Comparison of ENCODE assay signal across 8 mouse cellular contexts in genomic region chr19:45020348-45020747, GRCm38 (mm10). TPM values are rescaled to one million over a fixed set of nuclear protein-coding genes. Genes with fewer than 3 reads are reported as not detected.
A peak's percentile ranks its signal among the peaks of the same experiment; 100 is the strongest.
DNase-seq lines count a peak whose midpoint lies in the region; ATAC-seq and TF ChIP-seq lines count a peak whose summit lies in the region.

No protein-coding gene starts in this region.

- no peak overlapping the region for H3K4me3 ChIP-seq in layer of hippocampus, adult 2 months
- H3K4me3 ChIP-seq in kidney, embryonic 15.5 days (replicated peaks) = peak overlapping the region; percentile 8; the same call in 1 of the 2 replicates
- no peak overlapping the region for H3K4me3 ChIP-seq in midbrain, embryonic 13.5 days (replicated peaks)

- peak overlapping the region; percentile 95 for H3K4me2 ChIP-seq in kidney, embryonic 15.5 days
- H3K4me2 ChIP-seq in midbrain, embryonic 13.5 days (replicated peaks) = peak overlapping the region; percentile 22

- no peaks in the 10 kb centered on the region for H3K27me3 ChIP-seq in kidney, embryonic 15.5 days
- H3K27me3 ChIP-seq in midbrain, embryonic 13.5 days = no peaks in the 10 kb centered on the region

- peaks cover 43% of the 10 kb centered on the region for H3K36me3 ChIP-seq in kidney, embryonic 15.5 days
- peaks cover 32% of the 10 kb centered on the region for H3K36me3 ChIP-seq in midbrain, embryonic 13.5 days

- no peak for TF ChIP-seq CTCF in layer of hippocampus, adult 2 months (conservative IDR thresholded peaks at IDR 0.05)

- no peak for DNase-seq in layer of hippocampus, adult 2 months (ENCODE audit: low spot score in 2 of 2)
- no peak for DNase-seq in layer of hippocampus, adult 8-10 months (ENCODE audit: low spot score in 2 of 2)
- peak; percentile 99 for DNase-seq in heart, adult 11 months
- no peak for DNase-seq in retina, embryonic 14.5 days (ENCODE audit: low spot score)
- DNase-seq in left cerebral cortex, postnatal 36 days (ENCODE audit: low spot score in 2 of 2) = no peak
- no peak for DNase-seq in MN1 (ENCODE audit: low spot score)

- no peaks in the 10 kb centered on the region for H3K9me3 ChIP-seq in kidney, embryonic 15.5 days (replicated peaks)
- no peaks in the 10 kb centered on the region for H3K9me3 ChIP-seq in midbrain, embryonic 13.5 days

- H3K4me1 ChIP-seq in kidney, embryonic 15.5 days = peaks cover 71% of the 10 kb centered on the region
- peaks cover 57% of the 10 kb centered on the region for H3K4me1 ChIP-seq in midbrain, embryonic 13.5 days (replicated peaks)

- peak overlapping the region; percentile 10; the same call in 1 of the 2 replicates for H3K27ac ChIP-seq in layer of hippocampus, adult 2 months
- H3K27ac ChIP-seq in kidney, embryonic 15.5 days = no peak overlapping the region
- H3K27ac ChIP-seq in midbrain, embryonic 13.5 days = no peak overlapping the region

- WGBS in kidney, embryonic 15.5 days = 50% methylated on average over 6 of the region's 6 CpGs
- 75% methylated on average over 6 of the region's 6 CpGs for WGBS in midbrain, embryonic 13.5 days

- ATAC-seq in kidney, embryonic 15.5 days (replicated peaks; ENCODE audit: low FRiP score) = no peak
- no peak for ATAC-seq in midbrain, embryonic 13.5 days

- no peak overlapping the region for H3K9ac ChIP-seq in kidney, embryonic 15.5 days
- peak overlapping the region; percentile 44; the same call in 1 of the 2 replicates for H3K9ac ChIP-seq in midbrain, embryonic 13.5 days (replicated peaks)

- intact Hi-C loops in left cerebral cortex, postnatal 36 days (cut with DNase I) = no loop called here

RNA-seq across cellular contexts. Expression of gene Lzts2, which starts 6.1 kb away (rescaled TPM):
- total RNA-seq in layer of hippocampus, adult 2 months (2021) = 10 to 100 TPM; 28.5 to 30.1 TPM
- total RNA-seq in layer of hippocampus, adult 8-10 months (2022) = 10 to 100 TPM; 31.0 to 38.3 (median 33.3) TPM
- polyA plus RNA-seq in kidney, embryonic 15.5 days (2015; fragmentation: Nextera tagmentation; extraction: Ambion mirVana) = 66.6 and 72.8 TPM in 2 replicates
- polyA plus RNA-seq in midbrain, embryonic 13.5 days (2015; fragmentation: Nextera tagmentation; extraction: Ambion mirVana) = 24.6 and 30.9 TPM in 2 replicates
- total RNA-seq in left cerebral cortex, postnatal 36 days (2021) = 10 to 100 TPM; 36.2 to 36.3 TPM

RNA-seq across cellular contexts. Expression of gene Mrpl43, which starts 14.1 kb away (rescaled TPM):
- 10 to 100 TPM; 38.6 to 41.1 TPM for total RNA-seq in layer of hippocampus, adult 2 months (2021)
- total RNA-seq in layer of hippocampus, adult 8-10 months (2022) = 10 to 100 TPM; 31.8 to 45.4 (median 39.1) TPM
- 71.9 and 73.5 TPM in 2 replicates for polyA plus RNA-seq in kidney, embryonic 15.5 days (2015; fragmentation: Nextera tagmentation; extraction: Ambion mirVana)
- 91.3 and 91.5 TPM in 2 replicates for polyA plus RNA-seq in midbrain, embryonic 13.5 days (2015; fragmentation: Nextera tagmentation; extraction: Ambion mirVana)
- total RNA-seq in left cerebral cortex, postnatal 36 days (2021) = 10 to 100 TPM; 36.1 to 47.5 TPM

RNA-seq across cellular contexts. Expression of gene Twnk, which starts 14.9 kb away (rescaled TPM):
- total RNA-seq in layer of hippocampus, adult 2 months (2021) = 10 to 100 TPM; 14.7 to 15.3 TPM
- total RNA-seq in layer of hippocampus, adult 8-10 months (2022) = 10 to 100 TPM; 13.3 to 16.3 (median 14.8) TPM
- 29.4 and 29.7 TPM in 2 replicates for polyA plus RNA-seq in kidney, embryonic 15.5 days (2015; fragmentation: Nextera tagmentation; extraction: Ambion mirVana)
- polyA plus RNA-seq in midbrain, embryonic 13.5 days (2015; fragmentation: Nextera tagmentation; extraction: Ambion mirVana) = 19.2 and 20.0 TPM in 2 replicates
- 10 to 100 TPM; 12.3 to 14.0 TPM for total RNA-seq in left cerebral cortex, postnatal 36 days (2021)

RNA-seq across cellular contexts. Expression of gene Pdzd7, which starts 25.2 kb away (rescaled TPM):
- 1 to 10 TPM; 2.1 to 3.3 TPM for total RNA-seq in layer of hippocampus, adult 2 months (2021)
- 1 to 10 TPM; 3.1 to 3.8 (median 3.4) TPM for total RNA-seq in layer of hippocampus, adult 8-10 months (2022)
- polyA plus RNA-seq in kidney, embryonic 15.5 days (2015; fragmentation: Nextera tagmentation; extraction: Ambion mirVana) = 0.78 and 1.1 TPM in 2 replicates
- 1.3 and 1.8 TPM in 2 replicates for polyA plus RNA-seq in midbrain, embryonic 13.5 days (2015; fragmentation: Nextera tagmentation; extraction: Ambion mirVana)
- total RNA-seq in left cerebral cortex, postnatal 36 days (2021) = 1 to 10 TPM; 3.3 to 5.8 TPM

RNA-seq across cellular contexts. Expression of gene Sfxn3, which starts 27.0 kb away (rescaled TPM):
- 10 to 100 TPM; 87.3 to 99.8 TPM for total RNA-seq in layer of hippocampus, adult 2 months (2021)
- total RNA-seq in layer of hippocampus, adult 8-10 months (2022) = 10 to 100 TPM; 93.2 to 96.3 (median 94.1) TPM
- 20.2 and 24.4 TPM in 2 replicates for polyA plus RNA-seq in kidney, embryonic 15.5 days (2015; fragmentation: Nextera tagmentation; extraction: Ambion mirVana)
- 58.1 and 61.2 TPM in 2 replicates for polyA plus RNA-seq in midbrain, embryonic 13.5 days (2015; fragmentation: Nextera tagmentation; extraction: Ambion mirVana)
- 100 to 1,000 TPM; 118 to 119 TPM for total RNA-seq in left cerebral cortex, postnatal 36 days (2021)
